Mouse (Mus musculus) stomach, postnatal 0 days (tissue): Measurements from ENCODE around the gene Srbd1.

Experiments used
- CTCF ChIP-seq: IDR thresholded peaks from 2 replicates; pipeline ENCODE4 v1.5.1; 2016; ENCODE audit warnings: antibody characterized with exemption, low read depth, mild to moderate bottlenecking, moderate library complexity
- EP300 ChIP-seq: optimal IDR thresholded peaks from 2 replicates; pipeline ENCODE3; 2016; ENCODE audit warnings: antibody characterized with exemption

- TF ChIP-seq CTCF (no peak), EP300 (no peak)
Observed at GRCm38 (mm10) chr17:86012576-86012975, 132.4 kb downstream of the Srbd1 start.
